Mouse (Mus musculus) intestine, embryonic 14.5 days (tissue): ENCODE results near the gene Tpp1. TPM values are rescaled to one million over a fixed set of nuclear protein-coding genes. Genes with fewer than 3 reads are reported as not detected.

ENCODE experiments used
- ATAC-seq: fragments of 200-750 bp; cut with Nextera tagmentation; replicated peaks from 2 replicates; pipeline ENCODE4 v1.8.0; 2017; ENCODE audit warnings: low read depth, moderate number of reproducible peaks, moderate TSS enrichment, moderate library complexity; ENCODE audit not compliant: low FRiP score, low TSS enrichment
- DNase-seq: peaks from one replicate; pipeline ENCODE4 v3.0.0-alpha.2; 2018; ENCODE audit warnings: low spot score
- H3K27ac ChIP-seq: fragments of 300-500 bp; sonication (generic); 2 replicates; pipeline ENCODE4 v1.5.1; 2014; ENCODE audit warnings: low read depth, mild to moderate bottlenecking, control low read depth
- H3K27me3 ChIP-seq: fragments of 300-500 bp; sonication (generic); replicated peaks from 2 replicates; pipeline ENCODE4 v1.6.1; 2014; ENCODE audit warnings: low read length, control low read depth; ENCODE audit not compliant: control insufficient read depth, insufficient read depth
- H3K36me3 ChIP-seq: fragments of 300-500 bp; sonication (generic); 2 replicates; pipeline ENCODE4 v1.6.1; 2014; ENCODE audit warnings: low read length, control low read depth; ENCODE audit not compliant: control insufficient read depth, insufficient read depth
- H3K4me1 ChIP-seq: fragments of 300-500 bp; sonication (generic); replicated peaks from 2 replicates; pipeline ENCODE4 v1.6.1; 2014; ENCODE audit warnings: low read length, control low read depth, mixed read lengths; ENCODE audit not compliant: control insufficient read depth, insufficient read depth
- H3K4me2 ChIP-seq: fragments of 300-500 bp; sonication (generic); 2 replicates; pipeline ENCODE4 v1.6.1; 2014; ENCODE audit warnings: low read length
- H3K4me3 ChIP-seq: fragments of 300-500 bp; sonication (generic); 2 replicates; pipeline ENCODE4 v1.5.1; 2014; ENCODE audit warnings: low read depth, low read length, control low read depth, mixed read lengths
- H3K9ac ChIP-seq: fragments of 300-500 bp; sonication (generic); 2 replicates; pipeline ENCODE4 v1.6.1; 2014; ENCODE audit warnings: mild to moderate bottlenecking, low read length
- H3K9me3 ChIP-seq: fragments of 300-500 bp; sonication (generic); 2 replicates; pipeline ENCODE4 v1.6.1; 2016; ENCODE audit warnings: low read length, control low read depth; ENCODE audit not compliant: control insufficient read depth
- WGBS: fragments of 180-500 bp; shearing (Covaris S2); extraction: QIAGEN DNeasy Blood & Tissue Kit; methylation state at CpG from one replicate; pipeline ENCODE4 v1.1.7; 2014; 5-methylcytosine and 5-hydroxymethylcytosine counted together
- polyA plus RNA-seq: library from polyadenylated mRNA; unstranded; fragments of >200 nt; fragmentation: Nextera tagmentation; extraction: Ambion mirVana; gene quantifications from 2 replicates; pipeline ENCODE4 v1.2.1, GENCODE M21; 2014

The Tpp1 gene
- polyA plus RNA-seq, 1 experiment from 2014 or later: 74.1 TPM

GRCm38 (mm10) chr7:105772331-105772730 is 20.3 kb upstream of the Tpp1 start:
- Histone ChIP-seq H3K4me3 (no peak overlapping the region), H3K36me3 (peaks cover 48% of the 10 kb centered on the region), H3K27ac (no peak overlapping the region), H3K27me3 (no peaks in the 10 kb centered on the region), H3K4me1 (peaks cover 32% of the 10 kb centered on the region), H3K9ac (no peak overlapping the region), H3K9me3 (no peaks in the 10 kb centered on the region), H3K4me2 (no peak overlapping the region)
- DNase-seq (no peak), ATAC-seq (no peak)
- 93% methylated on average over 15 of the region's 15 CpGs for WGBS

- DNase-seq (no peak), ATAC-seq (no peak)
- Histone ChIP-seq H3K27ac (no peak overlapping the region), H3K27me3 (no peaks in the 10 kb centered on the region), H3K36me3 (peaks cover 61% of the 10 kb centered on the region), H3K9ac (no peak overlapping the region), H3K4me1 (peaks cover 22% of the 10 kb centered on the region), H3K9me3 (no peaks in the 10 kb centered on the region), H3K4me3 (no peak overlapping the region), H3K4me2 (no peak overlapping the region)
- 71% methylated on average over 3 of the region's 3 CpGs for WGBS
Measured at GRCm38 (mm10) chr7:105769959-105770358, 17.9 kb upstream of the Tpp1 start.

GRCm38 (mm10) chr7:105767729-105768165 is 15.7 kb upstream of the Tpp1 start:
- Histone ChIP-seq H3K9me3 (no peaks in the 10 kb centered on the region), H3K4me2 (no peak overlapping the region), H3K27me3 (0 out of 2 replicates have a peak, but pooled peaks cover 2% of the 10 kb centered on the region), H3K9ac (no peak overlapping the region), H3K4me3 (no peak overlapping the region), H3K4me1 (peaks cover 18% of the 10 kb centered on the region; the same call in 1 of the 2 replicates), H3K36me3 (peaks cover 80% of the 10 kb centered on the region), H3K27ac (0 out of 2 replicates have a peak overlapping the region, but pooled peaks have one; percentile 33)
- 16% methylated on average over 6 of the region's 6 CpGs for WGBS
- no peak for DNase-seq
- ATAC-seq: no peak

GRCm38 (mm10) chr7:105764331-105764730 is 12.3 kb upstream of the Tpp1 start:
- no peaks in the 10 kb centered on the region for H3K9me3 ChIP-seq
- H3K4me2 ChIP-seq: no peak overlapping the region
- no peak overlapping the region for H3K9ac ChIP-seq
- H3K4me3 ChIP-seq: no peak overlapping the region
- ATAC-seq (no peak), DNase-seq (no peak)
- H3K27me3 ChIP-seq: 0 out of 2 replicates have a peak, but pooled peaks cover 2% of the 10 kb centered on the region
- H3K4me1 ChIP-seq: peaks cover 18% of the 10 kb centered on the region; the same call in 1 of the 2 replicates
- WGBS: 95% methylated on average over 11 of the region's 11 CpGs
- H3K27ac ChIP-seq: no peak overlapping the region
- peaks cover 75% of the 10 kb centered on the region for H3K36me3 ChIP-seq

GRCm38 (mm10) chr7:105762517-105763270 is 10.7 kb upstream of the Tpp1 start:
- Histone ChIP-seq H3K4me1 (peaks cover 5% of the 10 kb centered on the region; the same call in 1 of the 2 replicates), H3K9ac (no peak overlapping the region), H3K4me2 (peak overlapping the region; percentile 40), H3K27me3 (0 out of 2 replicates have a peak, but pooled peaks cover 2% of the 10 kb centered on the region), H3K9me3 (no peaks in the 10 kb centered on the region), H3K27ac (no peak overlapping the region), H3K36me3 (peaks cover 90% of the 10 kb centered on the region), H3K4me3 (0 out of 2 replicates have a peak overlapping the region, but pooled peaks have one; percentile 6)
- DNase-seq (peak; percentile 64), ATAC-seq (0 out of 2 replicates have a peak, but pooled peaks have one; percentile 45)
- WGBS: 52% methylated on average over 55 of the region's 55 CpGs

- 0 out of 2 replicates have a peak, but pooled peaks cover 2% of the 10 kb centered on the region for H3K27me3 ChIP-seq
- H3K4me2 ChIP-seq: peak overlapping the region; percentile 40
- 0 out of 2 replicates have a peak overlapping the region, but pooled peaks have one; percentile 6 for H3K4me3 ChIP-seq
- H3K9ac ChIP-seq: no peak overlapping the region
- ATAC-seq (peak; percentile 28; the same call in 1 of the 2 replicates), DNase-seq (no peak)
- WGBS: 38% methylated on average over 51 of the region's 51 CpGs
- no peak overlapping the region for H3K27ac ChIP-seq
- no peaks in the 10 kb centered on the region for H3K9me3 ChIP-seq
- no peaks in the 10 kb centered on the region for H3K4me1 ChIP-seq
- H3K36me3 ChIP-seq: peaks cover 93% of the 10 kb centered on the region
Measured at GRCm38 (mm10) chr7:105761813-105762484, 9.9 kb upstream of the Tpp1 start.

- no peak overlapping the region for H3K4me2 ChIP-seq
- H3K9ac ChIP-seq: no peak overlapping the region
- ATAC-seq (no peak), DNase-seq (no peak)
- H3K4me1 ChIP-seq: peaks cover 5% of the 10 kb centered on the region; the same call in 1 of the 2 replicates
- no peaks in the 10 kb centered on the region for H3K9me3 ChIP-seq
- H3K4me3 ChIP-seq: no peak overlapping the region
- H3K36me3 ChIP-seq: peaks cover 61% of the 10 kb centered on the region
- no peaks in the 10 kb centered on the region for H3K27me3 ChIP-seq
- 89% methylated on average over 10 of the region's 10 CpGs for WGBS
- no peak overlapping the region for H3K27ac ChIP-seq
Measured at GRCm38 (mm10) chr7:105753281-105753680, 1.2 kb upstream of the Tpp1 start.

GRCm38 (mm10) chr7:105752716-105753115 is 681 bp upstream of the Tpp1 start:
- Histone ChIP-seq H3K4me3 (no peak overlapping the region), H3K9me3 (no peaks in the 10 kb centered on the region), H3K36me3 (peaks cover 61% of the 10 kb centered on the region), H3K27ac (no peak overlapping the region), H3K9ac (no peak overlapping the region), H3K4me1 (peaks cover 5% of the 10 kb centered on the region; the same call in 1 of the 2 replicates), H3K4me2 (no peak overlapping the region), H3K27me3 (no peaks in the 10 kb centered on the region)
- ATAC-seq (no peak; the same call in 1 of the 2 replicates), DNase-seq (no peak)
- 96% methylated on average over 2 of the region's 2 CpGs for WGBS
